Mouse (Mus musculus) heart, postnatal 14 days (tissue): ENCODE measurements around the gene Anxa2. TPM values are rescaled to one million over a fixed set of nuclear protein-coding genes. Genes with fewer than 3 reads are reported as not detected.

ENCODE experiments used
- DNase-seq, 2 experiments: peaks; one replicate each; pipeline ENCODE4 v3.0.0; 2021 to 2022
- intact Hi-C: fragments of 180-260 bp; cut with DNase I; formaldehyde crosslinking; loops from one replicate; pipeline ENCODE4 v1.15.1; 2025
- microRNA-seq, 2 experiments: library from miRNA; unstranded; fragments of <30 nt; microRNA quantifications; one replicate each; pipeline ENCODE4 v1.2.0; 2021 to 2022
- total RNA-seq, 2 experiments: library from RNA; stranded (reverse); gene quantifications; 2 replicates each; pipeline ENCODE4 v1.2.3; 2021

Gene Anxa2
- total RNA-seq, 2 experiments from 2014 or later = 119 to 146 TPM

DNA sequence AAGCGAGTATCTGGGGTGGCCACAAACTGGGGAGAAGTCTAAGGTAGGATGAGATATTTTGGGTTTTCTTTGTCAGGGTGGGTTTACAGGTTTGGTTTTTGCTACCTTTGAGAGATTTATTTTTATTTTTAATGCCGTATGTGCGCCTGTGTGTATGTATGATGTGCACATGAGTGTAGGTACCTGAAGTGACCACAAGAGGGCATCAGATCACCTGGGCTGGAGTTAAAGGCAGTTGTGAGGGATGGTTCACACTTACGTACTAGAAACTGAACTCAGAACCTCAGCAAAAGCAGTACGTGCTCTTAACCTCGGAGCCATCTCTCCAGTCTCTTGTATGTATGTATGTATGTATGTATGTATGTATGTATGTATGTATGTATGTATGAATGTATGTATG, 39.4 kb downstream of the Anxa2 start:
- no peak for DNase-seq
- intact Hi-C loops = no loop called here

- peak; percentile 67 to 83 for DNase-seq
- intact Hi-C loops = loop anchor here (10.0 kb wide), 1 partner anchor 582 kb away; no protein-coding TSS in a partner anchor
Measured at GRCm38 (mm10) chr9:69502504-69502903, 49.1 kb downstream of the Anxa2 start.

DNA sequence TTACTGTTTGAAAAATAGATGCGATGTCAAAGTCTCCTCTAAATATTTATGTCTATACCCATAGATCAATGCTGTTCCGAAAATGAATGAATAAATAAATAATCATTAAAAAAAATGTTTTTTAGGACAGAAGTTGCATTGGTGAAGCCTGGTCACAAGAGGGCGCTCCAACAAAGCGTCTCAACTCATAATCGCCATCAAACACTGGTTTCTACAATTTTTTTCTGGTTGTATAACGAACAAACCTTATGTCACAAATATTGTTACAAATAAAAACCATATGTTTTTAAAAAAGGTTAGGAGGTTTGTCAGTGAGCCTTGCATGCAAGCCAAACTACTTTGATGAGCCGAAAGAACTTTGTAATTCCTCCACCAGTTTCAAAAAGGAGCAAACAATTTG, 52.2 kb downstream of the Anxa2 start:
- intact Hi-C loops = loop anchor here (5.0 to 10.0 kb wide), 2 partner anchors 482 to 579 kb away; partner anchors contain the start of gene Bnip2
- peak; percentile 53 to 67 for DNase-seq

GRCm38 (mm10) chr9:69507206-69507605, 53.8 kb downstream of the Anxa2 start:
- intact Hi-C loops = loop anchor here (5.0 to 10.0 kb wide), 2 partner anchors 480 to 578 kb away; partner anchors contain the start of gene Bnip2

GRCm38 (mm10) chr9:69508016-69508415, 54.6 kb downstream of the Anxa2 start:
- no peak for DNase-seq
- intact Hi-C loops = loop anchor here (5.0 to 10.0 kb wide), 2 partner anchors 479 to 577 kb away; partner anchors contain the start of gene Bnip2

More at GRCm38 (mm10) chr9:69507206-69507605, 53.8 kb downstream of the Anxa2 start:
- DNase-seq = no peak

DNA sequence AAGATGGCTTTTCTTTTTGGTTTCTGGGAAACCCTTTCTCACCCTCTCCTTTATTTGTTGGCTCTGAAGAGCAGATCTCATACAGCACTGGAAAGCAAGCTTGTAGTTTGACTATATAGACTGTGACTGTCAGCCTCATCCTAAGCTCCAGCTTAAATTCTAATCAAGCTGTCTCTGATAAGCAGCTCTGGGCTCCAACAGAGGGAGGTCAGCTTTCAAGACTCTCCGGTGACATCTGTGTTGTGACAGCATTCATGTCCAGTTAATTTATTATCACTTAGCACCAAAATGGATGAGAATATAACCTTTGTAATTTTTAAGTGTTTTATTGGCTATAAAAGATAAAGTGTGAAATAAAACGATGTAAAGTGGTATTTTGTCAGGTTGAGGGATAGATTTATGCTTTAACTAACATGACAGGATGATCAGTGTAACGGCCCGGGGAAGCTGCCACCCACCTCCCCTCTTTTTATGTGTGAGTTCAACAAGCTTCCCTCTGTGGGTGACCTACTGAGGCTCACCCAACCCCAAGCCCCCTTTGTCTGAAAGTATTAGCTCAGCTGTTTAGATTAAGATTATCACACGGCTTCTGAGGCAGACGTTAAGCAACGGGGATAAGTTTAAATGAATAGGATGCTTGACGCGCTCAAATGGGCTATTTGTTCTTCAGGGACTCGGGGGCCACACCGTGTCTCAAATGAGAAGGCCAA, 58.6 kb downstream of the Anxa2 start:
- DNase-seq = no peak
- intact Hi-C loops = no loop called here

DNA sequence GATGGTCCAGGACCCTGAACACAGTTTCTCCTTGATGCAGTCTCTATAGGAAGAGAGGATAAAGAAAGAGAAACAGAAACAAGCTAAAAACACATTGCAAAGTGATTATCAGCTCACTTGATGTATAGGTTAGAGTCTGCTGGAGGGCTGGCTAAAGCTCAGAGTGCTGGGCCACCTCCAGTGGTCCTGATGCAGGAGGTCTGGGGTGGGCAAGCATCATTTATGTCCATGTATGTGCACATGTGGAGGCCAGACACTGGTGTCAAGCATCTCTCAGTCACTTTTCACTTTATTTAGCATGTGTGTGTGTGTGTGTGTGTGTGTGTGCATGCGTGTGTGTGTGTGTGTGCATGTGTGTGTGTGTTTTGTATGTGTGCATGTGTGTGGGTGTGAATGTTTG, 59.3 kb downstream of the Anxa2 start:
- intact Hi-C loops = no loop called here
- no peak for DNase-seq

- DNase-seq = no peak
- intact Hi-C loops = no loop called here
Measured at GRCm38 (mm10) chr9:69514206-69514605, 60.8 kb downstream of the Anxa2 start.

- intact Hi-C loops = no loop called here
- no peak for DNase-seq
Measured at GRCm38 (mm10) chr9:69515416-69515815, 62.0 kb downstream of the Anxa2 start.

- intact Hi-C loops = no loop called here
Measured at GRCm38 (mm10) chr9:69517387-69518035, 64.1 kb downstream of the Anxa2 start.

More at GRCm38 (mm10) chr9:69517387-69518035, 64.1 kb downstream of the Anxa2 start:
- DNase-seq = no peak

Small RNA genes lying within 50 kb of the gene (microRNA-seq; reads per million reads assigned to microRNA genes)
- gene Mir3109 = 0 to 2.2 reads per million in 2 experiments

Other genes starting within 250 kb of the Anxa2 start
- gene Ice2, start 55.7 kb upstream of the Anxa2 start, total RNA-seq = 1 to 10 TPM; 8.6 to 8.8 TPM